Mouse (Mus musculus) small intestine, adult 2 months (tissue): ENCODE measurements around the gene Tpm4. TPM values are rescaled to one million over a fixed set of nuclear protein-coding genes. Genes with fewer than 3 reads are reported as not detected.

ENCODE experiments used
- H3K27ac ChIP-seq: fragments of 200-500 bp; 2 replicates; pipeline ENCODE4 v1.5.1; 2012; ENCODE audit warnings: low read depth, low read length, control low read depth, inconsistent platforms; ENCODE audit not compliant: insufficient read depth
- H3K27me3 ChIP-seq: fragments of 200-500 bp; 2 replicates; pipeline ENCODE4 v1.6.1; 2012; ENCODE audit warnings: mild to moderate bottlenecking, moderate library complexity, low read length, inconsistent platforms; ENCODE audit not compliant: control insufficient read depth, insufficient read depth
- H3K36me3 ChIP-seq: fragments of 200-500 bp; 2 replicates; pipeline ENCODE4 v1.6.1; 2012; ENCODE audit warnings: mild to moderate bottlenecking, low read length, control low read depth, inconsistent platforms; ENCODE audit not compliant: control insufficient read depth, insufficient read depth
- H3K4me1 ChIP-seq: fragments of 200-500 bp; 2 replicates; pipeline ENCODE4 v1.6.1; 2012; ENCODE audit warnings: low read length, inconsistent platforms, mixed read lengths; ENCODE audit not compliant: control insufficient read depth, insufficient read depth, insufficient read length
- H3K4me3 ChIP-seq: fragments of 200-500 bp; 2 replicates; pipeline ENCODE4 v1.5.1; 2012; ENCODE audit warnings: low read depth, mild to moderate bottlenecking, control low read depth, inconsistent platforms, low read length, moderate library complexity
- CTCF ChIP-seq: fragments of 200-500 bp; IDR thresholded peaks from 2 replicates; pipeline ENCODE4 v1.5.1; 2012; ENCODE audit warnings: low read depth, mild to moderate bottlenecking, control low read depth, inconsistent platforms, low read length, moderate library complexity, mixed read lengths; ENCODE audit not compliant: insufficient replicate concordance, insufficient read length; ENCODE audit errors: extremely low read depth
- POLR2A ChIP-seq: fragments of 200-500 bp; IDR thresholded peaks from 2 replicates; pipeline ENCODE4 v1.6.1; 2012; ENCODE audit warnings: low read depth, mild to moderate bottlenecking, control low read depth, inconsistent platforms, low read length, moderate library complexity
- WGBS: fragments of 180-500 bp; shearing (Covaris S2); methylation state at CpG from one replicate; pipeline ENCODE4 v1.1.7; 2018; 5-methylcytosine and 5-hydroxymethylcytosine counted together
- polyA plus RNA-seq: library from polyadenylated mRNA; depleted of rRNA; stranded (reverse); fragments of >200 nt; gene quantifications from 2 replicates; pipeline ENCODE4 v1.2.3, GENCODE M21; 2012

Tpm4 gene
- polyA plus RNA-seq, 1 experiment = 27.3 TPM

DNA sequence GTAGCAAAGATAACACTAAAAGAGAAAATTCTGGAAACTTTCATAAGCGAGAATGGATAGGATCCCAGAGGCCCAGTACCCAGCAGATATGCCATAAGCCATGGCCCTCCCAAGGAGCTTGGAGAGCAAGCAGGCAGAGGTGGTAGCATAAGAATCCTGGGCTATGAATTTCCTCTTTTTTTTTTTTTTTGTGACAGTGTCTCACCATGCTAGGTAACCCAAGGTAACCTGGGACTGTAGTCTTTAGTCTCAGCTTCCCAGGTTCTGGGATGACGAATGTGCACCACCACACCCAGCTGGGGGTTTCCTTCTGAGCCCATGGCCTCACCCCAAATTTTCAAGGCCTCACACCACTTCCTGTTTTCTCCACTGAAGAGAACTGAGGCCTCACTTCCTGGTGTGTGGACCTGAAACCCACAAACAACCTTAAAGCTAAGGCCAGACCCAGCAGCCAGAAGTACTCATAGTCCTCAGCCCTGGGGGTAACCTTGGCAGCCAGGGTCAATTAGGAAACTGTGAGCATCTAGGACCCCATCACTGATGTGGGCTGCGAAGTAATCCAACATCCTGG lies 34.4 kb downstream of the Tpm4 start:
- Histone ChIP-seq H3K4me3 (no peak overlapping the region), H3K27ac (peak overlapping the region; percentile 80), H3K36me3 (peaks cover 65% of the 10 kb centered on the region), H3K27me3 (no peaks in the 10 kb centered on the region), H3K4me1 (peaks cover 30% of the 10 kb centered on the region; the same call in 1 of the 2 replicates)
- WGBS = 77% methylated on average over 3 of the region's 3 CpGs
- TF ChIP-seq POLR2A (peak; percentile 14; the same call in 1 of the 2 replicates), CTCF (no peak)

DNA sequence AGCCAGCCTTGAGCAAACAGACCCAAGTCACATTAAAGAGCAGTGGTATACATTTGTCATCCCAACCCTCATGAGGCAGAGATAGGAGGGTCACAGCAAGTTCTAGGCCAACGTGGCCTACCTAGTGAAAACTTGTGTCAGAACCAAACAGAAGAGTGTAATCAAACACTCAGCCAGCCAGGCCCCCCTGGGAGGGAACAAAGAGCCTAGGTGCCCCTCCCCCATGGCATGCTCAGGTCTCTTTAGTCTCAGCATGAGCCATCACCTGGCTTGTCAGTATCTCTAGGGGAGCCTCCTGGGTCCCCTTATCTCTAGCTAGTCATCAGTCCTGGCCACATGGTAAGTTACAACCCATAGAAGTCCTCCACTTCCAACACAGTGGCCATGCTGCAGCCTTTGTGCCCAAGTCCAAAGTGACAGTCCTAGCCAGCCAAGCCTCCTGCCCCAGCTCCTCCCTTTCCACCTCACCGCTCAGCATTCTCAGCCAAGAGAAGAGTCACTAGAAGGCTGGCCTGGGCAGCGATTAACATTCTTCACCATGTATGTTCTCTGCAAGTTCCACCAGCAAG lies 35.0 kb downstream of the Tpm4 start:
- peak overlapping the region; percentile 80 for H3K27ac ChIP-seq
- H3K36me3 ChIP-seq = peaks cover 65% of the 10 kb centered on the region
- TF ChIP-seq CTCF (no peak), POLR2A (no peak)
- H3K27me3 ChIP-seq = no peaks in the 10 kb centered on the region
- H3K4me1 ChIP-seq = peaks cover 35% of the 10 kb centered on the region; the same call in 1 of the 2 replicates
- WGBS = 44% methylated on average over 3 of the region's 3 CpGs
- H3K4me3 ChIP-seq = no peak overlapping the region

DNA sequence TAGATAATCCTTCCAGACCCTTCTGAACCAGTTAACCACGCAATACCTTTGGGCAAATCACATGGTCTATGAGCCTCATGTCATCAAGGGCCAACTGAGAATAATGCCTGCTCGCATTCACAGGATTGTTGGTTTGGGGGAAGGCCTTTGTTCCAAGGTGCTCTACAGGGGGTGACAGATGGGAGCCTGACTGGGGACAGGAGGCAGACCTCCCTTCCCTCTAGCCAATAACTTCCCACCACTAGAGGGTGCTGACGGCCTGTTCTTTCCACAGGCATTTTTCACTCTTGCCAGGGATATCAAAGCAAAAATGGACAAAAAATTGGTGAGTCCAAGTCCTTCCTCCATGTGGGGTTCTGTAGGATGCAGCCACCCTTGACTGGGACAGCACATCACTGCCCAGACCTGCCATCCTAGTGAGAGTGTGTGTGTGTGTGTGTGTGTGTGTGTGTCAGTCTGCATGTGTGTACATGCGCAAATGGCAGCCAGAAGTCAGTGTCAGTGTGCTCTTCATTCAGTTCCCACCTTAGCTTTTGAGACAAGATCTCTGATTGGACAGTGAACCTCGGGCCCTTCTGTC lies 42.7 kb downstream of the Tpm4 start:
- TF ChIP-seq POLR2A (no peak; the same call in 1 of the 2 replicates), CTCF (peak; percentile 81; the same call in 1 of the 2 replicates)
- Histone ChIP-seq H3K4me3 (no peak overlapping the region), H3K4me1 (peaks cover 17% of the 10 kb centered on the region; the same call in 1 of the 2 replicates), H3K36me3 (peaks cover 83% of the 10 kb centered on the region), H3K27me3 (no peaks in the 10 kb centered on the region), H3K27ac (no peak overlapping the region)
- WGBS = 72% methylated on average over 5 of the region's 5 CpGs

DNA sequence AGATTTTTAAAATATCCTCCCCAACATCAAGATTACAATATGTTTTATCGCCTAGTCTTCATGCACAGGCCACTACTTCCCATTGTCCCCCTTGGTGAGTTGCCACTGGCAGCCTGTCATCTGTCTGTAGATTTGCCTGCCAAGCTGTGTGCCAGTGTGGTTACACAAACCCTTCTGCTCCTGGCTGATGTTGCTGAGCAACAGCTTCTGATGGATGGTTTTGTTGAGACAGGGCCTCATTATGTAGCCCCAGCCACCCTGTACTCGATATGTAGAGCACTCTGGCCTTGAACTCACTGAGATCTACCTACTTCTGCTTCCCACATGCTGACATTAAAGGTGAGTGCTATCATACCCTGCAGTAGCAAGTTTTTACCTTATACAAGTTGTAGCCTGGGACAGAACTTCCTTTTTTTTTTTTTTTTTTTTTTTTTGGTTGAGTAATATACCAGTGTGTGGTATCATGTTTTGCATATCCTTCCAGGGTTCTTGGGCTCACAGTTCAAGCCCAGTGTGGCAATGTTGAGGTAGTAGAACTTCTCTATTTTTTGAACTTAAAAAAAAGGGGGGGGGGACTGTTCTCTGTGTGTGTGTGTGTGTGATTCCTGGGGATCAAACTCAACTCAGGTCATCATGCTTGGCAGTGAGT lies 48.9 kb downstream of the Tpm4 start:
- no peaks in the 10 kb centered on the region for H3K27me3 ChIP-seq
- peaks cover 9% of the 10 kb centered on the region; the same call in 1 of the 2 replicates for H3K4me1 ChIP-seq
- no peak overlapping the region for H3K4me3 ChIP-seq
- peaks cover 30% of the 10 kb centered on the region for H3K36me3 ChIP-seq
- 66% methylated on average over 2 of the region's 2 CpGs for WGBS
- no peak for TF ChIP-seq CTCF
- TF ChIP-seq POLR2A = no peak
- H3K27ac ChIP-seq = peak overlapping the region; percentile 35

DNA sequence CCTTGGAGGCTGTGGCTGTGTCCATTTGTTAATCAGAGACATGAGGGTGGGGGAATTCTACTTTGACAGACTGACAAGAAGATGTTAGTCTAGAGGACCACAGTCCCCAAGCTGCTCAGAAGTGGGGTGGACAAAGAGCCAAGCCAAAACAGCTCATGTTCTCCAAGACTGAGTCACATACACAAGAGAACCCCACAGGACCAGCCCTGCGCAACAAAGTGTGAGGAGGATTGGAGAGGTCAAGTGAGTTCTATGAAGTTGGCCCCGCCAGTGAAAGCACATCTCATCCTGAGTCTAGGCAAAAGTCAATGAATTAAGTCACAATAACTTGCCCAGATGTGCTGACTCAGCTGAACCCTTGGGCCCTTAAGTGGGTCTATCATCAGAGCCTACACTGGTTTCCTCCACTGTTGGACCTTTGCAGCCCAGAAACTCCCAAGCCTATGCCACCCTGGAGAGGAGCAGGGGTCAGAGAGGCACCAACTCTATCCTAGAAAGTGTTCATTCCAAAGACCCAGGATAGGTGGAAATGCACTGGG lies 53.1 kb downstream of the Tpm4 start:
- Histone ChIP-seq H3K36me3 (no peaks in the 10 kb centered on the region; the same call in 1 of the 2 replicates), H3K4me1 (peaks cover 14% of the 10 kb centered on the region; the same call in 1 of the 2 replicates), H3K4me3 (no peak overlapping the region), H3K27me3 (no peaks in the 10 kb centered on the region), H3K27ac (no peak overlapping the region)
- 86% methylated on average over 2 of the region's 2 CpGs for WGBS
- TF ChIP-seq POLR2A (no peak), CTCF (no peak)

DNA sequence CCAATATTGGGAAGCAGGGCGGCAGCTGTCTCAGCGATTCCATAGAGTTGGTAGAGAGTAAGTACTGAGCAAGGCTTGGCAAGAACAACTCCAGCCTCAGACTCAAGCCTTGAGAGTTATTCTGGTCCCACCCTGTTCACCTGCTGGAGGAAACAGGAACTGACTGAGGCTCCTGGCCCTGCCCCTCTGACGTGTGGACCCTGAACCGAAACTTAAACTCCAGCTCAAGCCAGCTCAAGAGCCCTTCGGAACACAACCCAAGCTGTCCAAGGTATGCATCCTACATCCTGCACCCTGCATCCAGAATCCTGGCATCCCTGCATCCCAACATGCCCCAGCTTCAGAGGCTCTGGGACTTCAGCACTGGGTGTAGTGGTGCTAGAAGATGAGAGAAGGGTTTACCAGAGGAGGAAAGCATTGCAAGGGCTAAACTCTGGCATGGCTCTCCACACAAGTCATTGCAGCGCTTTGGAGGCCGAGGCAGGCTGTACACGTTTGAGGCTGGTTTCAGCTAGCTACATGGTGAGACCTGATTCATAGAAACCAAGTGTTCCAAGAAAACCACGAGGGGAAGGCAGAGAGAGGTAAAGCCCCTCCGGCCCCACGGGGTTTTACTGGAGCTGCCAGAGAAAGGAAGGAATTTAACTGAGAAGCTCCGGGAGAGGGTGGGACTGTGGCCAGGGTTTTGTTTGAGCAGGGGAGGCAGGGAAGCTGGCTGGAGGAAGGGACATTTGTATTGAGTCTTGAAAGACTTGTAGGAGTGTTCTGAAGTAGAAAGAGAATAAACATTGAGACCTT lies 54.8 kb downstream of the Tpm4 start, which contains the start of gene Hsh2d:
Hsh2d (plus strand) TSS at position 222 of the 798 bp plus-strand sequence.
- TF ChIP-seq POLR2A (peak; percentile 47), CTCF (peak; percentile 69; the same call in 1 of the 2 replicates)
- H3K4me3 ChIP-seq = peak within 1 kb of the TSS; percentile 59

More for the DNA sequence above, 54.8 kb downstream of the Tpm4 start, which contains the start of gene Hsh2d:
- Histone ChIP-seq H3K27ac (peak within 1 kb of the TSS; percentile 71), H3K4me1 (peaks cover 5% of the 10 kb centered on the region; the same call in 1 of the 2 replicates), H3K27me3 (no peaks in the 10 kb centered on the region), H3K36me3 (0 out of 2 replicates have a peak, but pooled peaks cover 3% of the 10 kb centered on the region)
- 21% methylated on average over 12 of the region's 12 CpGs for WGBS
